Mouse (Mus musculus) cerebellum, postnatal 10 days (tissue): ENCODE measurements around the gene Xkr7.

ENCODE experiments used
- DNase-seq, 2 experiments: peaks; one replicate each; pipeline ENCODE4 v3.0.0; 2021; ENCODE audit warnings: mixed read lengths in 2 of 2

Gene Xkr7

GRCm38 (mm10) chr2:153031126-153032082 lies at the start of gene Xkr7:
Gene Xkr7 (plus strand): TSS chr2:153031852.
- peak; percentile 86 to 91 for DNase-seq

GRCm38 (mm10) chr2:152985582-152985981 lies 46.1 kb upstream of the Xkr7 start:
- DNase-seq, result peak; percentile 14 to 24

DNA sequence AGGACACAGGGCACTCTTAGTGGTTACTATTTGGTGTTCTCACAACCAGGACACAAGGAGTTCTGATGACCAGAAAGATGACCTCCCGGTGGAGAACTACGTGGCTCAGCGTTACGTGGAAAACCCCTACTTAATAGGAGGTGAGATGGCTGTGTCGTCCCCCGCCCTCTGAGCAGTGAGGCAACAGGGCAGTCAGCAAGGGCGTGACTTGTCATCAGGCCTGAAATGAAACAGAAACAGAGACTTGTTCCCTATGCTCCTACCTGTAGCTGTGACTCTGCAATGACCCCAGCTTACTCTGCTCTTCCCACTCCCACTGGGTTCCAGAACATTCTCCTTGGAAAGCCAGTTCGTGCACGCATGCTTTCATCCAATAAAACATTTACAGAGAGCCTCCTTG lies 40.1 kb upstream of the Xkr7 start:
- DNase-seq, result no peak

DNA sequence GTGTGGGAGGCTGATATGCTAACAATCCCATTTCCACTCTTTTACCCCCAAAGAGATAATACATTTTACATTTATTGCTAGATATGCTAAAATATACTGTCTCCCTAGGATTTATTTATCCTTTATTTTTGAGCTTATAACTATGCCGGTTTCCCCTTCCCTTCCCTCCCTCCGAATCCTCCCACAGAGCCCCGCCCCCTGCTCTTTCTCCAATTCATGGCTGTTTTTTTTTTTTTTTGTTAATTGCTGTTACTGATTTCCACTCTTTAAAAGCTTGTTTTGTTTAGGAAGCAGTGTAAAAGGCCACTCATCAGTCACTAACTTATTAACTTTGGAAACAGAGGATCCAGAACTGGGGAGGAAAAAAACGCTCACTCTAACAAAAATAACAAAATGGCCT lies 34.6 kb upstream of the Xkr7 start:
- no peak for DNase-seq

- DNase-seq, result no peak
Observed at GRCm38 (mm10) chr2:153002492-153003248, 29.0 kb upstream of the Xkr7 start.

DNA sequence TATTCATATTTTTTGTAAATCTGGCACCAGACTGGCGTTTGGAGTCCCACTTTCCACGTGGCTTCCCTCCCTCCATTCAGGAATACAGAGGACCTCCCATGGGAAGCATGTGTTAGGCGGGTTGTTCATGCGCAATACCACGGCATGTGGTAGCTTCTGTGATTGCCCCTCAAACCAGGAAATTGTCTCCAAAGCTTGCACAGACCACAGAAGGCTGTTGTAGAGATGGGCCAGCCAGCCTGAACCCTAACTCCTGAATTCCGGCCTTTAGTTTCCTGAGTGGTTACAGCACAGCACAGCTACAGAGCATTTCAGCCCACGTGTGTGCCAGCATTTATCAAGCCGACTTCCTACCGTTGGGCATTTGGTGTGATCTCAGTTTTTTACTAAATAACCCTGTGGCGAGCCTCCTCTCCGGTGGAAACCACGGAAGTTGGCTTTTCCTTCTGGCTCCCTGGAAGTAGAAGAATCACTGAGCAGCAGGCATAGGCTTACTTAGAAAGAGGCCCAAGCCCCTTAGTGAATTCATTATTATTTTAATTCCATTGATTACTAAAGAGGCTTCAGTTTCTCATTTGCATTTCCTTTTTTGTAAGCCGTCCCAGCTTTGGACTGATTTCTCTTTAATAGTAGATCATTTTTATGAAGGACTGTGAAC lies 27.8 kb upstream of the Xkr7 start:
- peak; percentile 28 to 31 for DNase-seq

DNA sequence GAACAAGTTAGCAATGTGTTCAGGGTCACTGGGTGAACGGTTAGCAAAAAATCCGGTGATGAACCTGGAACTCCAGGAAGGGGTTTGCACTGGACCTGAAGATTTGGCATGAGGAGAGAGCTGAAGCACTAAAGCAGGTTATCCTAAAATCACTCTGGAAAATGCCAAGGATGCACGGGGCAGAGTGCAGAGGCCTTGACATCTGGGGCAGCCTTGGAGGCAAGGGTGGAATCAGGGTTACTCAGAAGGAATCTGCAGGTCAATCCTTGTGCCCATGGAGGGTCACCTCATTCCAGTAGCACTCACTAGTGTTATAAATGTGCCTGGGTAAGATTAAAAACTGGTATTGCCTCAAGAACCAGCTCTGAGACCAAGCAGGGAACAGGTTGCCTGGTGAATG lies 25.7 kb upstream of the Xkr7 start:
- DNase-seq, result no peak

GRCm38 (mm10) chr2:153009192-153009973 lies 22.3 kb upstream of the Xkr7 start:
- peak in 1 of 2 experiments; percentile 38 for DNase-seq

DNA sequence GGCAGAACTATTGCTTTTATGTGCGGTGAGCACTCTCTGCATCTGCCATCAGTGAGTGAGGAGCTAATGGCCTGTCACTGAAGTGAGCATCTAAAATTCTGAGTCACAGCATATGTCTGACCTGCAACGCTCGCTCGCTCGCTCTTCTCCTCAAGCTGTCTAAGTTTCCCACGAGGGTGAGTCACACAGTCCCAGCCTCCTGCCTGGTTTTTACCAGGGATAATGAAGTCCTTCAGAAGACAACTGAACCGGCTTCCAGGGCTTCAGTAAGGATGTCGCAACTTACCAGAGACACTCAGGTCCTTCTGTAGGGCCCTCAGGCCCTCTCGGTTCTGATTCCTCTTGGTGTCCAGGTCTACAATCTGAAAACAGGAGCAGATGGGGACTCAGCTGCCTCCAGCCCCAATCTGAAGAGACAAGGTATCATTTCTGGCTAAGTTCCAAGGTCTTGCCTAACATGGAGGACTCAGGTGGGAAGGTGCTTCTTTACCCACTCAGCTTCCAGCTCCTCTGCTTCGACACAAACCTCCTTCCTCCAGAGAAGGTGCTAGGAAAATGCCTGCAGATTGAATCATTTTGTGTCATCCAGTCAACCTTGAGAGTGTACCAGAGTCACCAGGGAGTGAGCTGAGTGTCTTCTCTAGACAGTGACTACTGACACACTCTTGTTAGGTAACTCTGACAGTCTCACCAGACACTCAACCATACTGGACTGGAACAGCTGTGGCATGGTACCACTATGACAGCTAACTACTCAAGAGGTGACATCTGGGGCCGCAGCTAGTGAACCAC lies 17.7 kb upstream of the Xkr7 start:
- no peak for DNase-seq

DNA sequence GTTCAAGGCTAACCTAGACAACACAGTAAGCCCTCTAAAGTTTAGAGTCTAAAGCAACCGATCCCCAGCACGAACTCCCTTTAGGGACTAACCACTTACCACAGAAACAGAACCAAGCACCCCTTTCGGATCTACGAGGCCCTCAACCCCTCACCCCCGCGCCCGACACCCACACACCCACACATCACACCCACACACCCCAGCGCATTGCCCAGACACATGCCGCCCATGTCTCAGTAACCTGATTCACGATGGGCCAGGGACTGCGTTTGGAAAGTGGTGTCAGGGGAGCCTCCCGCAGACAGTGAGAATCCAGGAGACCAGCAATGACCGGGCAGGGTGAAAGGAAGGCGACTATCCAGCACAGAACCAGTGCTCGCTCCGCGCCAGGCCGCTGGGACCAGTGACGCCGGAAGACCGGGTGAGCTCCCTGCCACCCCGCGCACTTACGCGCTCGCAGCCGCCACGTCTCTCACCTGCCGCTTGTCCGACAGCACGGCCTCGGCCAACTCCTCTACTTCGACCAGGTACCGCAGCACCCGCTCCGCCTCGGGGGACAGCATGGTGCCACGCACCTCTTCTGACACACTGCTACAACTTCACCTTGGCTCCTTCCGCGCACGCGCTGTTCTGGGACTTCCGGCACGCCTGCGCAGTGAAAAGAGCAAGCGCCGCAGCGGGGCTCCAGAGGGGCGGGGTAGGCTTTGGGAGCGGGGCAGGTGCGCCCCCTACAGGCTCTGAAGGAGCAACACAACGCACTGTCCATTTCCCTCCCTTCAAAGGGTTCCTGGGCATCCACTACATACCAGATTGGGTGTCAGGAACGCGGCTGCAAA lies 16.7 kb upstream of the Xkr7 start, which contains the start of gene Pdrg1:
TSS of gene Pdrg1 (minus strand) at position 670 of the 836 bp plus-strand sequence.
- DNase-seq, result peak; percentile 99

GRCm38 (mm10) chr2:153015804-153016203 lies 15.8 kb upstream of the Xkr7 start:
- DNase-seq, result peak; percentile 91 to 94

GRCm38 (mm10) chr2:153016786-153017185 lies 14.9 kb upstream of the Xkr7 start:
- no peak for DNase-seq

DNA sequence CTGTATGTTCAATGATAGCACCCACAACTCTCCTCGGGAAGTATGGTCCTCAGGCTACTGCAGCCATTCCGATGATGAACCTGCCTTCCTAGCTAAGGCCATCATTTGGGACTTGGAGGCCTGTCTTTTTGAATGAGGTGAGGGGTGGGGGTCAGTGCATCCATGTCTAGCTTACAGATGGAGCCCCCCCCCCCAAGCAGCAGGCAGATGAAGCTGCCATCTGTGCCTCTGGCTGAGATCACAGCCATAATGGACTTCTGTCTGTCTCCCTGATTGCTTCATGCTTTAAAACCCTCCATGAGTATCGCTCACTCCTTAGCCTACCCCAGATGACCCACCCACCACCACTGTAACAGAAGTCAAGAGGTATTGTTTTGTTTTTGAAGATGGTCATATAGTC lies 12.3 kb upstream of the Xkr7 start:
- DNase-seq, result peak; percentile 68 to 78

GRCm38 (mm10) chr2:153021163-153021562 lies 10.5 kb upstream of the Xkr7 start:
- DNase-seq, result no peak

GRCm38 (mm10) chr2:153022855-153023254 lies 8.8 kb upstream of the Xkr7 start:
- DNase-seq, result no peak

GRCm38 (mm10) chr2:153026052-153026451 lies 5.6 kb upstream of the Xkr7 start:
- DNase-seq, result no peak

DNA sequence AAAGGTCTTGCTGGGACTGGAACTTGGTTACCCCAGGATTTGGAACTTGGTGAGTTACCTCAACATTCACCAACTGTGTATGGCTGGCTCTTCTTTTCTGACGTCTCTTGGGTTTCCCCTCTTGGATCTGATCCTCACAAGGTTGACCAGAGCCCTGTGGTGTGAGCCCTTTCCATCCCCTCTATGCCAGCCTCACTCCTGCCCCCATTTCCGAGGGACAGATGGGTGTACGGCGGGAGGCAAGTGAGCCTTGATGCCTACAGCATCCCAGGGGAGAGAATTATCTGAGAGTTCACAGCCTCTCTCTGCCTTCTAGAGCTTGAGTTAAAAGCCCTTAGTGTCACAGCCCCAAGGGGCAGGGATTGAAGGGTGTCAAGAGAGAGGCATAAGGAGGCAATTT lies 4.2 kb upstream of the Xkr7 start:
- DNase-seq, result peak in 1 of 2 experiments; percentile 73

DNA sequence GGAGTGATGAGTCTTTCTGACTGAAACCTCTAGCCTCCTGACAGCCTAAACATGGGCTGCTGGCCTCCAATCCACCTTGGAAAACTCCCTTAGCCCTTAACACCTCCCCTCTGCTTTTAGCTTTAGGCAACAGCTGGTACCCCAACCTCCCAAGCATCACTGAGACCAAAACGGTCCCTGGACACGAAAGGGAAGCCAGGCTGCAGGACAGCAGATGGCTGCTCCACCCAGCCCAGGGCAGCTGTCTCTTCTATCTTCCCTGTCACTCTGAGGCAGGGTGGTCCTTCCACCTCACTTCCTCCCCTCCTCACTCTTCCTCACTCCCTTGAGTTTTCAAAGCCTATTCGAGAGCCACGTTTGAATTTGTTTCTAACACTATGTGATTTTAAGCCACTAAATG lies 1.2 kb upstream of the Xkr7 start:
- peak; percentile 76 to 85 for DNase-seq

DNA sequence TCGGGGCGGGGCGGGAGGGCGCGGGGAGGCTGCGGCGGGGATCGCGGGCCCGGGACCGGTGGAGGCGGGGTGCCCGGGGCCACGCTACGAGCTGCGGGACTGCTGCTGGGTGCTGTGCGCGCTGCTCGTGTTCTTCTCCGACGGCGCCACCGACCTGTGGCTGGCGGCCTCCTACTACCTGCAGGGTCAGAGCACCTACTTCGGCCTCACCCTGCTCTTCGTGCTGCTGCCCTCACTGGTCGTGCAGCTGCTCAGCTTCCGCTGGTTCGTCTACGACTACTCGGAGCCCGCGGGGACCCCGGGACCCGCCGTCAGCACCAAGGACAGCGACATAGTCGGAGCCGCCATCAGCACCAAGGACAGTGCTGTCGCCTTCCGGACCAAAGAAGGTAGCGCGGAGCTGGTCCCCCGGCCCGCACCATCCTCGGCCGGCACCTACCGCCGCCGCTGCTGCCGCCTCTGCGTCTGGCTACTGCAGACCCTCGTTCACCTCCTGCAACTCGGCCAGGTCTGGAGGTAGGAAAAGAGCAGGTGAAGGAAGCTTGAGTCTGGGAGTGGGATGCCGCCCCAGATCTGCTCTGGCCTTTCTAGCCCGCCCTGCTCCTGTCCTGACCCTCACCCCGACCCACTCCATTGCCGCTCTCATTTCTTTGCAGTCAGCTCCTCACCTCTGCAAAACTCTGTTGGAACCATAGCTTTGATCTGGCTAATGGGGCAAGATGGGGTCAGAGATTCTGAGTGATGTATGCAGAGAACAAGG lies 611 bp downstream of the Xkr7 start:
- DNase-seq, result peak; percentile 74 to 75

DNA sequence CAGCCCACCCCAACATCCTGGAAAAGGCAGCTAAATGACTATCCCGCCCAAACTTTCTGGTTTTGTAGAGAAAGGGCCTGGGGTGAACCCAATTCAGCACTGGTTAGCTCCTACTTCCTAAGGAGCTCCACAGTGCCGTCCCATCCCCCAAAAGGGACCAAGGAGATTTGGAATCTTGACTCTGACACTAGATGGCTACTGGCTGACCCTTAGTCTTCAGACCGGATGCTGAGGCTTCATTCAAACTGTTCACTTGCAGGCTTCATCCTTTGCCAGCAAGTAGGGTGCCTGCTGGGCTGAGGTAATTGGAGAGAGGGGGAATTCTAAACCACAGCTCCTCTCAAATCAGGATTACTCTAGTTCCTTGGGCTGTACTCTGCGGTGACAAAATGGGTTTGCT lies 1.3 kb downstream of the Xkr7 start:
- DNase-seq, result peak; percentile 73 to 80
